Mouse (Mus musculus) heart, adult 2 months (tissue): ENCODE results near the gene Atp6v1a.

Experiments
- CTCF ChIP-seq: fragments of 200-600 bp; IDR thresholded peaks from 2 replicates; pipeline ENCODE4 v1.8.1; 2022; ENCODE audit warnings: antibody characterized with exemption, mild to moderate bottlenecking, moderate library complexity
- EP300 ChIP-seq: fragments of 200-500 bp; IDR thresholded peaks from 2 replicates; pipeline ENCODE4 v1.6.1; 2011; ENCODE audit warnings: low read depth, low read length, control low read depth; ENCODE audit not compliant: insufficient read depth
- POLR2A ChIP-seq: fragments of 200-500 bp; IDR thresholded peaks from 2 replicates; pipeline ENCODE4 v1.6.1; 2011; ENCODE audit warnings: mild to moderate bottlenecking, low read depth, low read length, control low read depth; ENCODE audit not compliant: insufficient read depth

- no peak for TF ChIP-seq POLR2A
- TF ChIP-seq CTCF = no peak
- TF ChIP-seq EP300 = no peak
Measured at GRCm38 (mm10) chr16:44055766-44056165, 83.7 kb downstream of the Atp6v1a start.
